Mouse (Mus musculus) spleen, postnatal 14 days (tissue): ENCODE measurements around the gene Dnajc8.

Experiments
- DNase-seq, 2 experiments: peaks; one replicate each; pipeline ENCODE4 v3.0.0; 2021 to 2022; ENCODE audit warnings: low spot score in 2 of 2

Dnajc8 gene

GRCm38 (mm10) chr4:132535406-132536121, at the start of gene Dnajc8:
Gene Dnajc8, plus strand, starts transcription at chr4:132535550.
- peak; percentile 93 to 96 for DNase-seq

DNA sequence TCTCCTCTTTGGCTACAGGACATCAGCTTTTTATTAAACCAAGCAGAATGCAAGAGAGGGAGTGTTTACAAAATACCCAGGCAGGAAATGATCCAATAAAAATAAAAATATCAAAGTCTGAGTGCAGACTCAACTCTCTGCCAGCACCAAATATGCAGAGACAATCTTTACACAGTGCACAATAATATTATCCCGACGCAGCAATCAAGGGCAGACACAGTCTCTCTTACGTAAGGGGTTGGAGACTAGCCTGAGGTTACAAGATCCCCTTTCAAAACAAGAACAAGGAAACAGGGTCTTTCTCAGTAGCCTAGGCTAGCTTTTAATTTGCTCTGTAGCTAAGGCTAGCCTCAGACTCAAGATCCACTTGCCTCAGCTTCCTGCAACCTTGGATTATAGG, 46.8 kb upstream of the Dnajc8 start:
- no peak for DNase-seq

DNA sequence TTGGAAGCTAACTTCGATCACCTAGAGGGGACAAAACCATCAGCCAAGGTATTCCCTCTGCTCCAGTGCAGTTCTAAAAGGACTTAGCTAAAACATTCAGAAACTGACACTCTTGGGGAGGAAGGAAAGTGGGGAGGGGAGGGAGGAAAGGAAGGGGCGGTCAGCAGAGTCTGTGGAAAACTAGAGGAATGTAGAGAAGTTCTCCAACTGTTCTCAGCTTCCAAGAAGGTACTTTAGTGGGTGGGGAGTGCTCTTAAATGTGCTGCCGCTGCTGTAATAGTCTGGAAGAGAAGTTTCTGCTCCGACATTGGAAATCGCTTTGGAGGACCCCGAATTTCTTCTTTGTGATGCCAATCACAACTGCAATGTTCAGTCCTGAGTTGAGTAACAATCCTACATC, 46.4 kb upstream of the Dnajc8 start:
- no peak for DNase-seq

- DNase-seq: no peak
These were observed 44.9 kb upstream of the Dnajc8 start for GRCm38 (mm10) chr4:132490273-132491010.

- DNase-seq: no peak
These were observed 44.3 kb upstream of the Dnajc8 start for GRCm38 (mm10) chr4:132491057-132491456.

DNA sequence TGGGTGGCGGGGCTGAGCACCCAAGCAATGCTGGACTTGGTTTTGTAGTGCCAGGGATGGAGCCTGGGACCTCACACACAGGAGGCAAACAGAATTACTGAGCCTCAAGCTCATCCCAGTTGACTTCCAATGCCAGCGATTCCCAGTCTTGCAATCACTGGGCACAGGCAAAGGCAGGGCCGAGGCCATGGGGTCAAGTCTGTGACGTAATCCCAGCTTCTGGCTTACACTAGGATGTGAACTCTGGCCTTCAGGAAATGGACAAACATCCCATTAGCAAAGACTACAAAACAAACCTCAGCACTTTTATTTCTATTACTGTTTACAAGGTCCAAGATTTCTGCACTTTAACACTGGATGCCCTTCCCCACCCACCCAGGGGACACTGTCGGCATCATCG, 43.6 kb upstream of the Dnajc8 start:
- DNase-seq: no peak

- no peak for DNase-seq
These were observed 42.9 kb upstream of the Dnajc8 start for GRCm38 (mm10) chr4:132492178-132493060.

DNA sequence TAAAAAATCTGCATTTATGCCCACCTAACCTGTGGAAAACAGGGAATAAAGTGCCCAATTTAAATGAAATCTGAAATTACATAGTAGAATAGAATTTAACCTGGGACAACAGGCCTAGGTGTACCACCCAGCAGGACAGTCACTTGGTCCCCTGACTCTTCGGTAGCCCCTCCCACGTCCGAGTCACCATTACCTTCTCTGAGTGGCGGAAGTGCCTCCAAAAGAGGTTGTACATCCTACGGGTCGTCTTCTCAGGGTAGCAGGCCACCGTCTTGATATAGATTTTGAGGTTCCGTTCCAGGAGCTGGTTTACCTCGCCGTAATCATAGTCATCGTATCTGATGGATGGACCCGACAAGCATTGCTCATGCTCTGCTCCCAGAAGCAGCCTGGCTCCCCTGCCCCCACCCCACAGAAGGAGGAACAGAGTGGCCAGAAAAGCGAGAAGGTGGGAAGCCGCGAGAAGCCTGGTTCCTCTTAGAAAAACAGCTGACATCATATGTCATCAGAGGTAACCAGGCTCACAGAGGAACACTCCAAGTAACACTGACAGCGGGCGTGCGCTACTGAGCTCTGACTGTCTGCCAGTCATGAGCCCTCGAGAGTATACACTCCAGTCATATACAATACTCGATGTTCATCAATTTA, 41.0 kb upstream of the Dnajc8 start:
- no peak for DNase-seq

DNA sequence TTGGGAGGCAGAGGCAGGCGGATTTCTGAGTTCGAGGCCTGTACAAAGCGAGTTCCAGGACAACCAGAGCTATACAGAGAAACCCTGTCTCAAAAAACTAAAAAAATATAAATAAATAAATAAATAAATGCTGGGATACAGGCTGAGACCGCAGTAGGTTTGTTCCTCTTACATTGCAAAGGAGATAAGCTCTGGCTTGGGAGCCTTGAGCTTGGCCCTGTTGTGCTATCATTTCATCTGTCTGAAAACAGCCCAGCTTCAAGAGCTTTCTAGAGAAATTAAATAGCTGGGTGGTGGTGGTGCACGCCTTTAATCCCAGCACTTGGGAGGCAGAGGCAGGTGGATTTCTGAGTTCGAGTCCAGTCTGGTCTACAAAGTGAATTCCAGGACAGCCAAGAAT, 33.7 kb upstream of the Dnajc8 start:
- DNase-seq: no peak

- DNase-seq: no peak
These were observed 32.0 kb upstream of the Dnajc8 start for GRCm38 (mm10) chr4:132503344-132503743.

GRCm38 (mm10) chr4:132505034-132505738, 30.2 kb upstream of the Dnajc8 start:
- DNase-seq: no peak

- no peak for DNase-seq
These were observed 29.6 kb upstream of the Dnajc8 start for GRCm38 (mm10) chr4:132505800-132506199.

DNA sequence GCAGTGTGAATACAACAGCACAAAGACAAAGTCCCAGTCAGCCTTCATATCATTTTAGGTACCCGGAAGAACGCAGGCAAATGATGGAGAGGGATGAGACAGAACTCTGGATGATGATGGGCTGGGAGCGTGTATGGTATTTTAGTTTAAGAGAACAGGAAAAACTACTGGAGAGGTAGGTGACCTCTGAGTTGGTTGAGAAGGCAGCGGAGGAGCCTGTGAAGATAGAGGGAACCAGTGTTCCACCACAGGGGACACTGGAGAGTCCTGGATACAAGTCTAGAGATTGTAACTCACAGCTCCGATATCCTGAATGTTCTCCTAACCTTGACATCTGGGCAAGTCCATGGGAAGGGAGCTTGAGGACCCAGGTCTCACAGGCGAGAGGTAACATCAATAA, 29.1 kb upstream of the Dnajc8 start:
- DNase-seq: no peak

- DNase-seq: no peak
These were observed 28.1 kb upstream of the Dnajc8 start for GRCm38 (mm10) chr4:132507210-132507609.

- no peak for DNase-seq
These were observed 25.6 kb upstream of the Dnajc8 start for GRCm38 (mm10) chr4:132509621-132510296.

- DNase-seq: peak; percentile 96 to 97
These were observed 25.0 kb upstream of the Dnajc8 start, which contains the start of gene Sesn2 for GRCm38 (mm10) chr4:132510352-132510798. Gene Sesn2, minus strand, starts transcription at chr4:132510501.

GRCm38 (mm10) chr4:132512080-132512479, 23.3 kb upstream of the Dnajc8 start:
- no peak for DNase-seq

- no peak for DNase-seq
These were observed 21.7 kb upstream of the Dnajc8 start for GRCm38 (mm10) chr4:132513395-132514273.

DNA sequence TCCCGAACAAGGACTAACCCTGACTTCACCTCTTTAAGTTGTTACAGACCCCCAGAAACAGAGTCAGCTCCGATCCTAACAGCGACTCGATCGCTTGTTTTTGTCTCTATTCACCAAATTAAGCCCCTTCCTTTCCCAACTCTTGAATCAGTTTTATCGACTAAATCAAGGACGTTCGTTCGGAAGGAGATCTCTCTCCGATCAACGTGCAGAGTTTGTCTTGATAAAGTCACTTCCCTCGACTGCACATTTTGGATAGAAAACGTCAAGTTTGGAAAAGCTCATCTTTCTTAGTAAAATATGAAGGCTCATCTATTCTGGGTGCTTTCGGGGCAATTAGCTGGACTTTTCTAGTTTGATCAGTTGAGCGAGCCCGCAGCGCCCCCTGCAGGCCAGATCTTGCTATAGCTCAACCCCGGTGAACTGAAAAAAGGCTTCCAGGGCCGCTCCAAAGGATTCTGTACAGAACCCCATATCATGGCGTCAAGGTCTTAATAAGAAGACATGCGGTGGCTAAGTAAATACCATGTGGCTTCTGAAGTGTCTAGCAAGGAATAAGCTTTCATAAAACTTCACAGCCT, 20.7 kb upstream of the Dnajc8 start:
- DNase-seq: peak; percentile 78 to 88
